Mouse (Mus musculus) heart, adult 2 months (tissue): ENCODE data around the gene Luc7l. TPM values are rescaled to one million over a fixed set of nuclear protein-coding genes. Genes with fewer than 3 reads are reported as not detected.
A peak's percentile ranks its signal among the peaks of the same experiment; 100 is the strongest.
"Not testable (repeated sequence)": the region's sequence is repeated elsewhere in the genome, so short reads cannot be mapped to it uniquely, and the experiment has no call there.

Experiments used
- DNase-seq, 2 experiments: peaks; one replicate each; pipeline ENCODE4 v3.0.0; 2021
- H3K27ac ChIP-seq: fragments of 200-600 bp; 2 replicates; pipeline ENCODE4 v1.8.1; 2022
- H3K27me3 ChIP-seq: fragments of 200-500 bp; 2 replicates; pipeline ENCODE4 v1.6.1; 2012; ENCODE audit warnings: mild to moderate bottlenecking, low read length, inconsistent platforms, mixed read lengths; ENCODE audit not compliant: control insufficient read depth, insufficient read depth
- H3K36me3 ChIP-seq: fragments of 200-500 bp; 2 replicates; pipeline ENCODE4 v1.6.1; 2012; ENCODE audit warnings: low read length, inconsistent platforms; ENCODE audit not compliant: control insufficient read depth, insufficient read depth
- H3K4me1 ChIP-seq: fragments of 200-500 bp; 2 replicates; pipeline ENCODE4 v1.6.1; 2011; ENCODE audit warnings: low read length; ENCODE audit not compliant: control insufficient read depth, insufficient read depth
- H3K4me3 ChIP-seq: fragments of 200-600 bp; 2 replicates; pipeline ENCODE4 v1.8.1; 2022
- H3K79me2 ChIP-seq: fragments of 200-500 bp; replicated peaks from 2 replicates; pipeline ENCODE4 v1.6.1; 2012; ENCODE audit warnings: mild to moderate bottlenecking, inconsistent platforms, low read length, moderate library complexity, mixed read lengths; ENCODE audit not compliant: control insufficient read depth, insufficient read depth
- H3K9ac ChIP-seq: fragments of 200-500 bp; 2 replicates; pipeline ENCODE4 v1.6.1; 2012; ENCODE audit warnings: low read depth, mild to moderate bottlenecking, control low read depth, inconsistent platforms, low read length, mixed read lengths
- CTCF ChIP-seq: fragments of 200-600 bp; IDR thresholded peaks from 2 replicates; pipeline ENCODE4 v1.8.1; 2022; ENCODE audit warnings: antibody characterized with exemption, mild to moderate bottlenecking, moderate library complexity
- EP300 ChIP-seq: fragments of 200-500 bp; IDR thresholded peaks from 2 replicates; pipeline ENCODE4 v1.6.1; 2011; ENCODE audit warnings: low read depth, low read length, control low read depth; ENCODE audit not compliant: insufficient read depth
- POLR2A ChIP-seq: fragments of 200-500 bp; IDR thresholded peaks from 2 replicates; pipeline ENCODE4 v1.6.1; 2011; ENCODE audit warnings: mild to moderate bottlenecking, low read depth, low read length, control low read depth; ENCODE audit not compliant: insufficient read depth
- WGBS: fragments of 180-500 bp; shearing (Covaris S2); methylation state at CpG from one replicate; pipeline ENCODE4 v1.1.7; 2018; 5-methylcytosine and 5-hydroxymethylcytosine counted together
- intact Hi-C: fragments of 180-260 bp; cut with DNase I; formaldehyde crosslinking; loops from one replicate; pipeline ENCODE4 v1.15.1; 2025
- polyA plus RNA-seq: library from polyadenylated mRNA; depleted of rRNA; stranded (reverse); fragments of >200 nt; gene quantifications from 2 replicates; pipeline ENCODE4 v1.2.3, GENCODE M21; 2012
- total RNA-seq, 2 experiments: library from RNA; stranded (reverse); gene quantifications; 2 replicates each; pipeline ENCODE4 v1.2.3; 2021

Luc7l gene
- total and polyA plus RNA-seq, 3 experiments = 13.2 to 16.3 (median 13.6) TPM

DNA sequence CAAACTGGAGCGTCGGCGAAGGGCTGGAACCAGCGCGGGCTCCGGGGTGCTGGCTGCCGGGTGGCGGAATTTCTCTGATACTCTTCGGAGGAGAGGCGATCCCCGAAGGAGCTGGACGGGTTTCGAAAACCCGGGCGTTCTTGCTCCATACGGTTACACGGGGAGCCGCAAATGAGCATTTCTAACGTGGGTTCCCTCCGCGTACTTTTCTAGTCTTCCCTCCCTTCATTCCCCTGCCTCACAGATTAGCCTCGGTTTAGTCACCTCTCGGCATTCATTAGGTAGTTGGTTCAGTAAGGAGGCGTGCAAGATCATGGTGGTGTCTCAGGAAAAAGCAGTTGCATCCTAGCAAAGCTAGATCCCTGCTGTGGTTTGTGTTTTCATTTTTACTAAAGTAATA is 703 bp downstream of the Luc7l start:
- intact Hi-C loops = loop anchor here (5.0 kb wide), 2 partner anchors 459 to 954 kb away; no protein-coding TSS in a partner anchor
- no peak for DNase-seq
- H3K9ac ChIP-seq = peak overlapping the region; percentile 92
- H3K4me1 ChIP-seq = peaks cover 1% of the 10 kb centered on the region; the same call in 1 of the 2 replicates
- no peaks in the 10 kb centered on the region for H3K27me3 ChIP-seq
- TF ChIP-seq CTCF (no peak), EP300 (no peak), POLR2A (no peak)
- peak overlapping the region; percentile 90 for H3K4me3 ChIP-seq
- peak overlapping the region; percentile 94 for H3K27ac ChIP-seq
- no peaks in the 10 kb centered on the region; the same call in 1 of the 2 replicates for H3K79me2 ChIP-seq
- under 1% methylated on average over 24 of the region's 24 CpGs for WGBS
- peaks cover 25% of the 10 kb centered on the region for H3K36me3 ChIP-seq

DNA sequence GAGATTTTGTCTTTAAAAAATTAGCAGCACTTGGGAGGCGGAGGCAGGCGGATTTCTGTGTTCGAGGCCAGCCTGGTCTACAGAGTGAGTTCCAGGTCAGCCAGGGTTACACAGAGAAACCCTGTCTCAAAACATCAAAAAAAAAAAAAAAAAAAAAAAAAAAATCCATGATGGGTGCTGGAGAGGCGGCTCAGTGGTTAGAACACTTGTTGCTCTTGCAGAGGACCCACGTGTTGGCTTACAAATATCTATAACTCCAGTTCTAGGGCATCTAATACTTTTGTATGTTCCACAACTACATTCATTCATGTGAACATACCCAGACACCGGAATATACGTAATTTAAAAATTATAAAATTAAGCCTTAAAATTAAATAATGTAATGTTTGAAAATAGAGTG is 2.6 kb downstream of the Luc7l start:
- no peaks in the 10 kb centered on the region for H3K27me3 ChIP-seq
- DNase-seq = no peak
- H3K27ac ChIP-seq = no peak overlapping the region
- TF ChIP-seq EP300 (no peak), CTCF (no peak), POLR2A (no peak)
- no peak overlapping the region for H3K4me3 ChIP-seq
- intact Hi-C loops = no loop called here
- H3K4me1 ChIP-seq = peaks cover 1% of the 10 kb centered on the region; the same call in 1 of the 2 replicates
- peaks cover 25% of the 10 kb centered on the region for H3K36me3 ChIP-seq
- H3K79me2 ChIP-seq = no peaks in the 10 kb centered on the region; the same call in 1 of the 2 replicates
- no peak overlapping the region for H3K9ac ChIP-seq
- 94% methylated on average over 7 of the region's 7 CpGs for WGBS

DNA sequence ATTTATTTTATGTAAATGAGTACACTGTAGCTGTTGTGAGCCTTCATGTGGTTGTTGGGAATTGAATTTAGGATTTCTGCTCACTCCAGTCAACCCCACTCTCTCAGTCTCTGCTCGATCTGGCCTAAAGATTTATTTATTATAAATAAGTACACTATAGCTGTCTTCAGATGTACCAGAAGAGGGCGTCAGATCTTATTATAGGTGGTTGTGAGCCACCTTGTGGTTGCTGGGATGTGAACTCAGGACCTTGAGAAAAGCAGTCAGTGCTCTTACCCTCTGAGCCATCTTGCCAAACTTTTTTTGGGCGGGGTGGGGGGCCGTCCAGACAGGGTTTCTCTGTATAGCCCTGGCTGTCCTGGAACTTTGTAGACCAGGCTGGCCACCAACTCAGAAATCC is 9.1 kb downstream of the Luc7l start:
- no peak for TF ChIP-seq EP300
- no peak for TF ChIP-seq CTCF
- TF ChIP-seq POLR2A = no peak
- Histone ChIP-seq H3K36me3 (peaks cover 10% of the 10 kb centered on the region), H3K9ac (no peak overlapping the region), H3K27ac (no peak overlapping the region), H3K79me2 (no peaks in the 10 kb centered on the region; the same call in 1 of the 2 replicates), H3K4me3 (no peak overlapping the region), H3K27me3 (no peaks in the 10 kb centered on the region), H3K4me1 (no peaks in the 10 kb centered on the region)
- WGBS = 84% methylated on average over 4 of the region's 4 CpGs
- intact Hi-C loops = no loop called here
- DNase-seq = no peak

DNA sequence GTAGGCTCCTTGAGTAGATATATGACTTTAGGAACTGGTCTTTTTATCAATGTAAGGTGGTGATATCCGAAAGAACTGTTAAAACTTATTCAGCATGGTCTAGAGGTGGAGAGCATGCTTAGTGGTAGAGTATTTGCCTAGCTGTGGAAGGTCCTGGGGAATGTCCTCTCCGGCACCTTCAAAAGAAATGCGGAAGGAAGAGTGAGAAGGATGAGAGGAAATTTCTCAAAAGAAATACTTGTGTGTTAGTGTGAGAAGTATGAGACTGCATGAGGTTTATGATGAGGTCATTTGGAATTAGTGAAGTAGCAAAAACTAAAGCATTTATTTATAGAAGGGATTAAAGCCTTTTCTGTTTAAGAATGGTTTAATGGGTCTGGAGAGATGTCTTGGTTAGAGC is 9.7 kb downstream of the Luc7l start:
- no peak for TF ChIP-seq EP300
- TF ChIP-seq CTCF = no peak
- TF ChIP-seq POLR2A = no peak
- H3K27ac ChIP-seq = no peak overlapping the region
- DNase-seq = no peak
- WGBS = 95% methylated on average over 3 of the region's 3 CpGs
- no peak overlapping the region for H3K4me3 ChIP-seq
- intact Hi-C loops = no loop called here
- no peaks in the 10 kb centered on the region for H3K27me3 ChIP-seq
- peaks cover 7% of the 10 kb centered on the region for H3K36me3 ChIP-seq
- H3K4me1 ChIP-seq = no peaks in the 10 kb centered on the region
- H3K79me2 ChIP-seq = no peaks in the 10 kb centered on the region; the same call in 1 of the 2 replicates
- no peak overlapping the region for H3K9ac ChIP-seq

DNA sequence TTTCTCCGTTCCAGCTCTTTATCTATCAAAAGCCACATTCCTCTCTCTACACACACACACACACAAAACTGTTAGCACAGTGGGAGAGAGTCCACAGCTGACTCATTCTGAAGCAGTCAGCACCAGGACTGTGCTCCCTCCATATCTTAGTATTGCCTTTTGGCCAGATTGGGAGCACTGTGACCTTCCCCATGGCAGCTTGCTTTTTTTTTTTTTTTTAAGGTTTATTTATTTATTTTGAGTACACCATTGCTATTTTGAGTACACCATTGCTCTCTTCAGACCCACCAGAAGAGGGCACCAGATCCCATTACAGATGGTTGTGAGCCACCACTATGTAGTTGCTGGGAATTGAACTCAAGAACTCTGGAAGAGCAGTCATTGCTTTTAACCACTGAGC is 16.2 kb downstream of the Luc7l start:
- TF ChIP-seq EP300 (no peak), CTCF (peak; percentile 59)
- no peak for DNase-seq
- H3K4me1 ChIP-seq = no peaks in the 10 kb centered on the region
- no peak overlapping the region for H3K9ac ChIP-seq
- H3K4me3 ChIP-seq = no peak overlapping the region
- WGBS = 35% methylated on average over 1 of the region's 1 CpGs
- H3K36me3 ChIP-seq = peaks cover 10% of the 10 kb centered on the region
- no peak overlapping the region for H3K27ac ChIP-seq
- no peaks in the 10 kb centered on the region; the same call in 1 of the 2 replicates for H3K79me2 ChIP-seq
- intact Hi-C loops = no loop called here
- H3K27me3 ChIP-seq = no peaks in the 10 kb centered on the region

DNA sequence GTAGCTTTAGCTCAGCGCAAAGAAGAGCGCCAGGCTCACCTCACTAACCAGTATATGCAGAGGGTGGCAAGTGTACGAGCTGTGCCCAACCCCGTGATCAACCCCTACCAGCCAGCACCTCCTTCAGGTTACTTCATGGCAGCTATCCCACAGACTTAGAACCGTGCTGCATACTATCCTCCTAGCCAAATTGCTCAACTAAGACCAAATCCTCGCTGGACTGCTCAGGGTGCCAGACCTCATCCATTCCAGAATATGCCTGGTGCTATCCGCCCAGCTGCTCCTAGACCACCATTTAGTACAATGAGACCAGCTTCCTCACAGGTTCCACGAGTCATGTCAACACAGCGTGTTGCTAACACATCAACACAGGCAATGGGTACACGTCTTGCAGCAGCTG is 16.9 kb downstream of the Luc7l start:
- H3K9ac ChIP-seq, H3K27me3 ChIP-seq, DNase-seq, H3K4me3 ChIP-seq, H3K27ac ChIP-seq, H3K79me2 ChIP-seq, intact Hi-C loops, H3K4me1 ChIP-seq: not testable (repeated sequence)
- peaks cover 10% of the 10 kb centered on the region for H3K36me3 ChIP-seq
- 96% methylated on average over 10 of the region's 10 CpGs for WGBS
